Mouse (Mus musculus) spleen, adult 2 months (tissue): ENCODE data around the gene Zdhhc12. TPM values are rescaled to one million over a fixed set of nuclear protein-coding genes. Genes with fewer than 3 reads are reported as not detected.
"Not testable (repeated sequence)": the region's sequence is repeated elsewhere in the genome, so short reads cannot be mapped to it uniquely, and the experiment has no call there.

Experiments used
- DNase-seq, 2 experiments: peaks; one replicate each; pipeline versions ENCODE4 v3.0.0 to v3.0.0-alpha.2; 2012 to 2021; ENCODE audit warnings: low spot score in 2 of 2, low read depth in 1 of 2
- H3K27ac ChIP-seq: fragments of 200-500 bp; 2 replicates; pipeline ENCODE4 v1.5.1; 2012; ENCODE audit warnings: low read length, inconsistent platforms; ENCODE audit not compliant: insufficient read depth
- H3K27me3 ChIP-seq: fragments of 200-500 bp; 2 replicates; pipeline ENCODE4 v1.6.1; 2012; ENCODE audit warnings: mild to moderate bottlenecking, moderate library complexity, low read length, inconsistent platforms; ENCODE audit not compliant: control insufficient read depth, insufficient read depth
- H3K36me3 ChIP-seq: fragments of 200-500 bp; 2 replicates; pipeline ENCODE4 v1.6.1; 2012; ENCODE audit warnings: mild to moderate bottlenecking, low read length, inconsistent platforms; ENCODE audit not compliant: control insufficient read depth, insufficient read depth
- H3K4me1 ChIP-seq: fragments of 200-500 bp; 2 replicates; pipeline ENCODE4 v1.6.1; 2011; ENCODE audit warnings: inconsistent platforms; ENCODE audit not compliant: control insufficient read depth, insufficient read depth, insufficient read length
- H3K4me3 ChIP-seq: fragments of 200-500 bp; 2 replicates; pipeline ENCODE4 v1.5.1; 2011; ENCODE audit warnings: mild to moderate bottlenecking, inconsistent platforms; ENCODE audit not compliant: insufficient read depth, insufficient read length; ENCODE audit errors: extremely low read depth
- CTCF ChIP-seq: fragments of 200-500 bp; IDR thresholded peaks from 2 replicates; pipeline ENCODE4 v1.5.1; 2011; ENCODE audit warnings: mild to moderate bottlenecking, inconsistent platforms; ENCODE audit not compliant: insufficient read depth, insufficient read length, insufficient replicate concordance; ENCODE audit errors: extremely low read depth
- POLR2A ChIP-seq: fragments of 200-500 bp; IDR thresholded peaks from 2 replicates; pipeline ENCODE4 v1.6.1; 2011; ENCODE audit warnings: low read depth, low read length, inconsistent platforms
- WGBS: fragments of 180-500 bp; shearing (Covaris S2); methylation state at CpG from one replicate; pipeline ENCODE4 v1.1.7; 2018; 5-methylcytosine and 5-hydroxymethylcytosine counted together
- polyA plus RNA-seq: library from polyadenylated mRNA; depleted of rRNA; stranded (reverse); fragments of >200 nt; gene quantifications from 2 replicates; pipeline ENCODE4 v1.2.3, GENCODE M21; 2012

Gene Zdhhc12
- polyA plus RNA-seq, 1 experiment = 56.2 TPM

- TF ChIP-seq POLR2A (no peak), CTCF (no peak)
- Histone ChIP-seq H3K4me1 (peaks cover 8% of the 10 kb centered on the region; the same call in 1 of the 2 replicates), H3K4me3 (peak overlapping the region; percentile 89), H3K27ac (peak overlapping the region; percentile 75), H3K27me3 (no peaks in the 10 kb centered on the region), H3K36me3 (peaks cover 9% of the 10 kb centered on the region)
- 41% methylated on average over 16 of the region's 16 CpGs for WGBS
- no peak for DNase-seq
These were observed 39.6 kb upstream of the Zdhhc12 start for GRCm38 (mm10) chr2:30132801-30133612.

- not testable (repeated sequence) for H3K27ac ChIP-seq, H3K4me3 ChIP-seq, H3K4me1 ChIP-seq, H3K27me3 ChIP-seq, DNase-seq, H3K36me3 ChIP-seq
- 41% methylated on average over 5 of the region's 5 CpGs for WGBS
These were observed 37.8 kb upstream of the Zdhhc12 start for GRCm38 (mm10) chr2:30131240-30131639.

DNA sequence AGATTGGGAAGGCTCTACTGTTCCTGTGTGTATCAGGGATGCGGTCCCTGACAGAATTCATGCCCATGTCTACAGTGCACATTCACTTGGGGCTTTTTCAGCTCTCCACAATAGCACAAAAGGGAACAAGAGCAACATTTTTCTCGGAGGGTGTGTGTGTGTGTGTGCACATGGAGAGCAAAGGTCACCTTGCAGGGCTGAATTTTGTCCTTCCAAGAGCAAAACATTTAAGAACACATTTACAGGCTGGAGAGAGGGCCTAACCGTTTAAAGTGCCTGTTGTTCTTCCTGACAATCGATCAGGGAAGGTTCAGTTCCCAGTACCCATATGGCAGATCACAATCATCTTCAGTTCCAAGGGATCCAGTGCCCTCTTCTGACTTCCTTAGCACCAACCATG, 36.7 kb upstream of the Zdhhc12 start:
- no peak for DNase-seq
- Histone ChIP-seq H3K36me3 (no peaks in the 10 kb centered on the region), H3K27ac (no peak overlapping the region), H3K4me1 (peaks cover 9% of the 10 kb centered on the region; the same call in 1 of the 2 replicates), H3K4me3 (no peak overlapping the region), H3K27me3 (no peaks in the 10 kb centered on the region)
- WGBS = 86% methylated on average over 4 of the region's 4 CpGs
- TF ChIP-seq CTCF = no peak
- TF ChIP-seq POLR2A = no peak

DNA sequence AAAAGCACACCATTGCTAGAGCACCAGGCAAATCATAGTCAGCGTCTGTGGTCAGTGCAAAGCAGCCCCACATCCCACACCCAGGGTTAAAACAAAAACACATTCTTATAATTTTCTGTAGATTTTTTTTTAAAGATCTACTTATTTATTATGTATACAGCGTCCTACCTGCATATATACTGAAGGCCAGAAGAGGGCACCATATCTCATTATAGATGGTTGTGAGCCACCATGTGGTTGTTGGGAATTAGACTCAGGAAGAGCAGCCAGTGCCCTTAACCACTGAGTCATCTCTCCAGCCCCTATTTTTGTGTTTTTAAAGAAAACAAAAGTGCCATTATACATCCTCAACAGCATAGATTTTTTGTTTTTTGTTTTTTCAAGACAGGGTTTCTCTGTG, 35.3 kb upstream of the Zdhhc12 start:
- Histone ChIP-seq H3K27ac (no peak overlapping the region), H3K27me3 (no peaks in the 10 kb centered on the region), H3K4me3 (no peak overlapping the region), H3K4me1 (peaks cover 6% of the 10 kb centered on the region; the same call in 1 of the 2 replicates), H3K36me3 (no peaks in the 10 kb centered on the region)
- DNase-seq = peak in 1 of 2 experiments; percentile 29
- TF ChIP-seq POLR2A = no peak
- TF ChIP-seq CTCF = no peak
- WGBS = 38% methylated on average over 2 of the region's 2 CpGs

DNA sequence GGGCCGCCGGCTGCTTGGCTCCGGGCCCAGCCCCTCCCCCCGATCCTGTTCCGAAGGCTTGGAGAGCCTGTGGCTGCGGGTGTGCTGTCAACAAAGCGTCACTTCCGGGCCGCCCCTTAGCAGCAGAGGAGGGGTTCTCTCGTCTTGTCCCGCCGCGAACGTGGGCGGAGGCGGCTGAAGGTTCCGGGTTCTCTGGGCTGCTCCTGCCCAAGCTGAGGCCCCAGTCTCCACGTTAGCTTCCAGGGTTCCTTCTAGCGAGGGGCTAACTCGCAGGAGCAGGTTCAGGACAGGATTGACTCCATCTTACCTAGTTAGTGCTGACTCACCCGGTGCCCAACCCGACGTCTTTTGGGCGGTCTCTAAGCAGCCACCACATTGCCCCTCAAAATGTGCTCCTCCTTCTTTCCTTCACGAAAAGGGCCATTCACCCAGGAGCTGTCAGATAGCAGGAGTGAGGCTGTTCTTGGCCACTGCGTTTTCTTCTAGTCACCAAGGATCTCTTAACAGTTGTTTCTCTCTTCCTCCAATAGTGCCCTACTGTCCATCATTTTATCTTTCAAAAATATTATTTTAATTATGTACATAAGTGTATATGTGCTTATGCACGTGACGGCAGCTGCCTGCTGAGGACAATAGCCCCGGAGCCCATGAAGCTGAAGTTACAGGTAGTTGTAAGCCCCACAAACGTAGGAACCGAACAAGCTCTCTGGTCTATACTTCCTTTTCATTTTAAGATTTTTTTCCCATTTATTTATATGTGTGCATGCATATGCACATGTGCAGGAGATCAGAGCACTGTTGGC, 31.2 kb upstream of the Zdhhc12 start, which contains the start of gene Zer1:
Gene Zer1, minus strand, starts transcription at position 114 of the 803 bp plus-strand sequence.
- Histone ChIP-seq H3K36me3 (no peaks in the 10 kb centered on the region), H3K4me1 (peaks cover 14% of the 10 kb centered on the region; the same call in 1 of the 2 replicates), H3K27ac (peak within 1 kb of the TSS; percentile 90), H3K27me3 (no peaks in the 10 kb centered on the region), H3K4me3 (peak within 1 kb of the TSS; percentile 86)
- peak; percentile 76 to 91 for DNase-seq
- TF ChIP-seq CTCF (no peak), POLR2A (peak; percentile 79)
- WGBS = 11% methylated on average over 29 of the region's 31 CpGs

GRCm38 (mm10) chr2:30123729-30124471, 30.5 kb upstream of the Zdhhc12 start:
- no peaks in the 10 kb centered on the region for H3K36me3 ChIP-seq
- no peaks in the 10 kb centered on the region for H3K27me3 ChIP-seq
- H3K4me1 ChIP-seq = peaks cover 17% of the 10 kb centered on the region; the same call in 1 of the 2 replicates
- H3K4me3 ChIP-seq = peak overlapping the region; percentile 86
- peak in 1 of 2 experiments; percentile 21 for DNase-seq
- 2% methylated on average over 44 of the region's 44 CpGs for WGBS
- TF ChIP-seq CTCF = no peak
- TF ChIP-seq POLR2A = no peak
- H3K27ac ChIP-seq = peak overlapping the region; percentile 90
